Mouse (Mus musculus): ENCODE data around the gene Tmed5. TPM values are rescaled to one million over a fixed set of nuclear protein-coding genes. Genes with fewer than 3 reads are reported as not detected.
"Not testable (repeated sequence)": the region's sequence is repeated elsewhere in the genome, so short reads cannot be mapped to it uniquely, and the experiment has no call there.

Tmed5 gene
- polyA plus RNA-seq (2015; fragmentation: Nextera tagmentation; extraction: Ambion mirVana), result 27.4 and 28.0 TPM in 2 replicates

DNA sequence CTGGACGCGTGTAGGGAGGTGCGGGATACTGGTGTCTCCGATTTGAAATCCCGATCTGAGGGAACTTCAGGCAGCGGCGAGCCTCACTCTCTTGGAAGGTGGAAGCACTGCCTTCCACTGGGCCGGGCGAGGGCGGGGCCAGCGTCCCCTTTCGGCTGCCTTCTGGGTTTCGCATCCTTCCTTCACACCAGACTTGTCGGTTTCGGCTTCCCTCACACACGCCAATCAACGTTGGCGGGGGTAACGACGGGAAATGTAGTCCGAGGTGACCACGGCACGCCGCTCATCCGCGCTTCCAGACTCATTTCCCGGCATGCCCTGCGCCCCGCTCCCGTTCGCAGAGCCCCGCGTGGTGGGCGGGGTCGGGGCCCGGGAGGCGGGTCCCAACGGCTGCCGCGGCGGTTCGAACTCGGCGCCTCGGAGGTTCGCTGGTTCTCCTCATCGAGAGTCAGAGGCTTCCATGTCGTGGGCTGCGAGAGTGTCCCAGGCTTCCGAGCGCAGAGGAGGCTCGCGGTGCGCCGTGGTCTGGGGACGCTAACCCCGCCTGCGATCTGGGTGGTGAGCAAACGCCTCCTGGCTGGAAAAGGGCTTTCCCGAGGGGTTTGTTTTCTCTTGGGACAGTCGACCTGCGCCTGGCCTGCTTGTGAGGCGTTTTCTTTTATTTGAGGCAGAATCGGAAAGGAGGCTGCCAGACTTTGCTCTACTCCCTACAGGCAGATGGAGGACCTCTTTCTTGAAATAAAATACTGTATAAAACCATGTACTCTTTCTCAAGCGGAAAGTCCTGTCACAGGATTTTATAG is at the start of gene Tmed5, which contains the start of gene Ccdc18:
Gene Tmed5, minus strand, starts transcription at position 180 of the 803 bp plus-strand sequence.
Gene Ccdc18, plus strand, starts transcription at position 435 of the 803 bp plus-strand sequence.
- under 1% methylated on average over 65 of the region's 65 CpGs for WGBS

DNA sequence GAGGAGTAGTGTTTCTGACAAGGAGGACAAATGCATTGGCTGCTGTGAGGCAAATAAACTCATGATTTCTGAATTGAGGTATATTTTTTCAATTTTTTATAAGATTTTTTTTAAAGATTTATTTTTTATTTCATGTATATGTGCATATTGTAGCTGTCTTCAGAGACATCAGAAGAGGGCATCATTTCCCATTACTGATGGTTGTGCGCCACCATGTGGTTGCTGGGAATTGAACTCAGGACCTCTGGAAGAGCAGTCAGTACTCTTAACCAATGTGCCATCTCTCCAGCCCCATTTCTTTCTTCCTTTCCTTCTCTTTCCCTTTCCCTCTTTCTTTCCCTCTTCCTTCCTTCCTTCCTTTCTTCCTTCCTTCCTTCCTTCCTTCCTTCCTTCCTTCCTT is 31.3 kb upstream of the Tmed5 start:
- Histone ChIP-seq H3K27ac (no peak overlapping the region), H3K4me2 (no peak overlapping the region), H3K9me3 (replicated peaks) (no peaks in the 10 kb centered on the region), H3K9ac (no peak overlapping the region), H3K36me3 (ENCODE audit: poor library complexity, severe bottlenecking) (no peaks in the 10 kb centered on the region), H3K27me3 (no peaks in the 10 kb centered on the region), H3K4me1 (no peaks in the 10 kb centered on the region), H3K4me3 (no peak overlapping the region)
- ATAC-seq, result no peak
- WGBS, result 10% methylated on average over 1 of the region's 1 CpGs

More for the DNA sequence above, at the start of gene Tmed5, which contains the start of gene Ccdc18:
- H3K27me3 ChIP-seq, result no peaks in the 10 kb centered on the region
- peak; percentile 99 for ATAC-seq
- H3K9ac ChIP-seq, result peak within 1 kb of the TSS; percentile 76
- H3K4me1 ChIP-seq, result peaks cover 20% of the 10 kb centered on the region
- peak within 1 kb of the TSS; percentile 62 for H3K27ac ChIP-seq
- H3K4me2 ChIP-seq, result peak within 1 kb of the TSS; percentile 78
- H3K9me3 ChIP-seq (replicated peaks), result no peaks in the 10 kb centered on the region
- H3K4me3 ChIP-seq, result peak within 1 kb of the TSS; percentile 85
- H3K36me3 ChIP-seq (ENCODE audit: poor library complexity, severe bottlenecking), result peaks cover 11% of the 10 kb centered on the region; the same call in 1 of the 2 replicates

DNA sequence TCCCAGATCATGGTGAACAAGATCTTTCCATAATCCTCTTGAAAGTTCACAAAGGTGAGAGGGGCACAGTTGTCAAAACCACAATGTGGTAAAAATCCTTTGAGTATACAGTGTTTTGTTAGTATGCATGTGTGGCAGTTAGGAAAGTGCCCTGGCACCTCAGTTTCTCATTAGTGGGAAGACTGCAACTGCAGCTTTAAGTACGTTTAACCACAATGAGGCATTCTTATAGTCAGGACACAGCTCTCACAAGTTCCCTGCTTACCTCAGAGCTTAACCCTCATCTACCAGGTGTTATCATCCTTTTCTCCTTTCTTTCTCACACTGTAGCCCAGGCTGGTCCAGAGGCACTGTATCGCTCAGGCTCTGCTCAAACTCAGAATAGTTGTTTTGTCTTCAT is 28.4 kb upstream of the Tmed5 start:
- no peaks in the 10 kb centered on the region for H3K9me3 ChIP-seq (replicated peaks)
- no peaks in the 10 kb centered on the region for H3K36me3 ChIP-seq (ENCODE audit: poor library complexity, severe bottlenecking)
- no peaks in the 10 kb centered on the region for H3K4me1 ChIP-seq
- H3K9ac ChIP-seq, result no peak overlapping the region
- H3K27ac ChIP-seq, result no peak overlapping the region
- H3K27me3 ChIP-seq, result no peaks in the 10 kb centered on the region
- WGBS, result 86% methylated on average over 2 of the region's 2 CpGs
- no peak overlapping the region for H3K4me3 ChIP-seq
- no peak overlapping the region for H3K4me2 ChIP-seq
- no peak for ATAC-seq

DNA sequence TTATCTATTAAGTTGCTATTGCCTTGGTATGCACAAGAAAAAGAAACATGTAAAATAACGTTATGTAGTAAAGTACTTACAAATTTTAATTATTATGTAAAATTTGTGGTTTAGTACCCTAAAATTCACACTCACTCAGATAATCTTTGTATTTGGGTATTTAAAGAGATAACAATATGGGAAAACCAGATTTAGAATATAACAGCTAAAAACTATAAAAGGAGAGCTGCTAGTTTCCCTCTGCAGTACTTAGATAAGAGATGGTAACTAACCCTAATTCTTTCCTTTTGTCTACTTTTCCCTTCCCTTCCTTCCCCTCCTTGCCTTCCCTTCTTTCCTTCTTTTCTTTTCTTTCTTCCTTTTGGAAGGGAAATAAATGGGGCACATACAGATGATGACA is 20.2 kb upstream of the Tmed5 start:
- no peak for ATAC-seq
- no peak overlapping the region for H3K4me3 ChIP-seq
- no peaks in the 10 kb centered on the region for H3K4me1 ChIP-seq
- H3K9me3 ChIP-seq (replicated peaks), result no peaks in the 10 kb centered on the region
- H3K9ac ChIP-seq, result no peak overlapping the region
- no peaks in the 10 kb centered on the region for H3K36me3 ChIP-seq (ENCODE audit: poor library complexity, severe bottlenecking)
- 97% methylated on average over 1 of the region's 1 CpGs for WGBS
- no peak overlapping the region for H3K4me2 ChIP-seq
- H3K27me3 ChIP-seq, result no peaks in the 10 kb centered on the region
- H3K27ac ChIP-seq, result no peak overlapping the region

DNA sequence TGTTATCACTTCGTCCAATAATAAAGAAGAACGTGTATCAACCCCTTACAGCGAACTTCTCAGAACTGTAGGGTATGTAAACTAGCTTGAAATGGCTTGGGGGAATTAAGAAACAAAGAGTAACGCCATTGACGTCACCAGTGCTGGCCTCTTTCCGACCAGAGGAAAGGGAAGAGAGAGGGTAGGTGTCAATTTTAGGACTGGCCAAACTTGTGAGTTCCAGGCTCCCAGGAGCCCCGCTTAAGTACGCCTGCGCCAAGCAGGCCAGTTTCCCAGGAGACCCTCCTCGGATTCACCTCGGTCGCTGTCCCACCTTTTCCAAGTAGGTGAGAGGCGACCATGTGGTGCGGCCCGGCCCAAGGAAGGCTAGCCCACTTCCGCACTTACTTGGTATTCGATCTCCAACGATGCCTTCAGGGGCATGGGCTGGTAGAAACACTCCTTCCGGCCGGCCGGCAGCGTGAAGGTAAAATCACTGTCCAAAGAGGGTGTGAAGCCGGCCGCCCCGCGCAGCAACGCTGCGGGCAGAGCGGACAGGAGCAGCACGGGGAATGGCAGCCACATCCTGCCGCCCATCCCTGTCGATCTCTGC is 475 bp downstream of the Tmed5 start:
- Histone ChIP-seq H3K9ac (peak overlapping the region; percentile 74), H3K27me3 (no peaks in the 10 kb centered on the region), H3K36me3 (ENCODE audit: poor library complexity, severe bottlenecking) (peaks cover 12% of the 10 kb centered on the region; the same call in 1 of the 2 replicates), H3K9me3 (replicated peaks) (no peaks in the 10 kb centered on the region), H3K4me3 (peak overlapping the region; percentile 85), H3K27ac (peak overlapping the region; percentile 62), H3K4me2 (peak overlapping the region; percentile 78), H3K4me1 (peaks cover 20% of the 10 kb centered on the region)
- WGBS, result under 1% methylated on average over 32 of the region's 32 CpGs
- peak; percentile 46 for ATAC-seq

DNA sequence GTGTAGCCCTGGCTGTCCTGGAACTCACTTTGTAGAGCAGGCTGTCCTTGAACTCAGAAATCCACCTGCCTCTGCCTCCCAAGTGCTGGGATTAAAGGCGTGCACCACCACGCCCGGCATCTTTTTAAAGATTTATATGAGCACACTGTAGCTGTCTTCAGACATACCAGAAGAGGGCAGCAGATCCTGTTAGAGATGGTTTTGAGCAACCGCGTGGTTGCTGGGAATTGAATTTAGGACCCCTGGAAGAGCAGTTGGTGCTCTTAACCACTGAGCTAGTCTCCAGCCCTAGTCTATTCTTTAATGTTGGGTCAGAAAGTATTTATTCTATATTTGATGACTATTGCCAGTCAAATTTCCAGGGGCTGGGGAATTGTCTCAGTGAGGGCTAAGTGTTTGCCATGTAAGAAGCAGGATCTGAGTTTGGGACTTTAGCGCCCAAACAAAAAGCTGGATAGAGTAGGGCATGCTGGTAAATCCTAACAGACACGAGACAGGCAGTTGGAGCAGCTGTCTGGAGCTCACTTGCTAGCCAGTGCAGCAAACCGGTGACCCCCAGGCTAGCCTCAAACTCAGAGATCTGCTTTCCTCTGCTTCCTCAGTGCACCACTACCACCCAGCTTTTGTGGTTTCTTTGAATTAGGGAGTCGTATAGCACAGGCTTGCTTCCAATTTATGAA is 12.1 kb downstream of the Tmed5 start:
- ATAC-seq, result no peak
- no peak overlapping the region for H3K4me2 ChIP-seq
- H3K4me3 ChIP-seq, result no peak overlapping the region
- no peaks in the 10 kb centered on the region for H3K4me1 ChIP-seq
- H3K9ac ChIP-seq, result no peak overlapping the region
- no peak overlapping the region for H3K27ac ChIP-seq
- no peaks in the 10 kb centered on the region for H3K27me3 ChIP-seq
- 89% methylated on average over 9 of the region's 9 CpGs for WGBS
- H3K9me3 ChIP-seq (replicated peaks), result no peaks in the 10 kb centered on the region
- 0 out of 2 replicates have a peak, but pooled peaks cover 10% of the 10 kb centered on the region for H3K36me3 ChIP-seq (ENCODE audit: poor library complexity, severe bottlenecking)

DNA sequence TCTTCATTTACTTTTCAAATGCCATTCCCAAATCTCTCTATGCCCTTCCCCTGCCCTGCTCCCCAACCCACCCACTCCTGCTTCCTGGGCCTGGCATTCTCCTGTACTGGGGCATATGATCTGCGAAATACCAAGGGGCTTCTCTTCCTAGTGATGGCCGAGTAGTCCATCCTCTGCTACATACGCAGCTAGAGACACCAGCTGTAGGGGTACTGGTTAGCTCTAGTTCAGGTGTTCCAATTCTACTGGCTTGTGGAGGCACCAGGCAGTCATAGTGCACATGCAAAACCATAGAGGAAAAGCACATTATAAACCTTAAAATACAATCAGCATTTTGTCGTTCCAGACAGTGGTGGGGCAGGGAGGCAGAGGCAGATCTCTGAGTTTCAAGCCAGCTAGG is 14.7 kb downstream of the Tmed5 start:
- H3K27ac ChIP-seq, result no peak overlapping the region
- no peak for ATAC-seq
- H3K4me3 ChIP-seq, result no peak overlapping the region
- WGBS, result 94% methylated on average over 4 of the region's 4 CpGs
- H3K36me3 ChIP-seq (ENCODE audit: poor library complexity, severe bottlenecking), result 0 out of 2 replicates have a peak, but pooled peaks cover 6% of the 10 kb centered on the region
- H3K27me3 ChIP-seq, result no peaks in the 10 kb centered on the region
- no peaks in the 10 kb centered on the region for H3K4me1 ChIP-seq
- H3K9ac ChIP-seq, result no peak overlapping the region
- no peak overlapping the region for H3K4me2 ChIP-seq
- H3K9me3 ChIP-seq (replicated peaks), result no peaks in the 10 kb centered on the region

DNA sequence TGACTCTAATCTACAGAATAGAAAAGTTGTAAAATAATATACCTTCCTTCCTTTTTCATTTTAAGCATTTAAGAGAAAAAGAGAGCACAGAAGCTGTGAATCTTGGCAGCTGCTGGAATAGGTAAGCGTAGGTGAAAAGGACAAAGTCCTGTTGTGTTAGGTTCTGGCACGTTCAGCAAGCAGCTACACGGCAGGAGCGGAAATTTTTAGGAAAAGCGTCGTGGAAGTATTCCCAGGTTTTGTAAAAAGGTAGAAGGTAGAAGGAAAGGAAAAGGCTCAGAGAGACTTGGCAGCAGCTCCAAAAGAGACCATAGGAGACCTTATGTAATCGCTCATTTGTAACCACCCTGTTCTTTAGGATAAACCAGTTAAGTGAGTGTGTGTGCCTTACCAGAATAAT is 23.1 kb downstream of the Tmed5 start:
- no peaks in the 10 kb centered on the region for H3K4me1 ChIP-seq
- no peak overlapping the region for H3K27ac ChIP-seq
- ATAC-seq, result no peak
- H3K9me3 ChIP-seq (replicated peaks), result no peaks in the 10 kb centered on the region
- 95% methylated on average over 7 of the region's 7 CpGs for WGBS
- H3K4me2 ChIP-seq, result no peak overlapping the region
- no peaks in the 10 kb centered on the region for H3K27me3 ChIP-seq
- peaks cover 33% of the 10 kb centered on the region for H3K36me3 ChIP-seq (ENCODE audit: poor library complexity, severe bottlenecking)
- no peak overlapping the region for H3K4me3 ChIP-seq
- no peak overlapping the region for H3K9ac ChIP-seq

DNA sequence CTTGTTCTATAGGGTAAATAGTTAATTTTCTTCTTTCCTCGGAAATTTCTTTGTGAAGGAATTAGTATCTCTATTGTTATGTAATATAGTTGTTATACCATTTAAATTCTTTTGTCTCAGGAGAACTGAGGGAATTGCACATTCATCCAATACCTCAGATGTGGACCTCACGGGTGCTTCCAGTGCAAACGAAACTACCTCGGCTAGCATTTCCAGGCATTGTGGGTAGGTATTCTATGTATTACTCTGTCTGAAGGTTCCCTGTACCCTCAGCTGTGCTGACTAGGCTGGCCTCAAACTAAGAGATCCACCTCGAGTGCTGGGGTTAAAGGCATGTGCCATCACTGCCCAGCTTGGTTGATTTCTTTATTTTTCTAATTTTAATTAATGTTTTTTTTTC is 28.1 kb downstream of the Tmed5 start:
- Histone ChIP-seq H3K27ac (no peak overlapping the region), H3K9me3 (replicated peaks) (no peaks in the 10 kb centered on the region), H3K4me1 (no peaks in the 10 kb centered on the region), H3K27me3 (no peaks in the 10 kb centered on the region), H3K36me3 (ENCODE audit: poor library complexity, severe bottlenecking) (peaks cover 56% of the 10 kb centered on the region), H3K4me2 (no peak overlapping the region), H3K9ac (no peak overlapping the region), H3K4me3 (no peak overlapping the region)
- 87% methylated on average over 5 of the region's 5 CpGs for WGBS
- ATAC-seq, result no peak

DNA sequence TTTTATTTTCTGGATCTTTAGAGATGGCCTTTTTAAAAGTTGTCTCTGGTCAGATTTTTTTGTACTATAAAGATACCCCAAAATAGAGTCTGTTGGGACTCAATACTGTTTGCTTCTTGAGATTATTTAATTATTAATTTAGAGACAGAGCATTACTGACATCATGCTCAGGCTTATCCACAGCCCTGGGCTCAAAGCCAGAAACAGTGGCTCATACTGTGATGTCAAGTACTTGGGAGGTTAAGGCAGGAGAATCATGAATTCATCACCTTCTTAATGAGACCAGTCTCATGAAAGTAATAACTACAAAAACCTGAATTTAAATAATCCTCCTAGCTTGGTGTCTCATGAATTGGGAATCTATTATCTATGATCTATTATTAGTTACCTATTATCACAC is 32.2 kb downstream of the Tmed5 start:
- ATAC-seq, result no peak
- H3K4me2 ChIP-seq, result no peak overlapping the region
- no peaks in the 10 kb centered on the region for H3K27me3 ChIP-seq
- peaks cover 63% of the 10 kb centered on the region for H3K36me3 ChIP-seq (ENCODE audit: poor library complexity, severe bottlenecking)
- no peak overlapping the region for H3K4me3 ChIP-seq
- no peak overlapping the region for H3K9ac ChIP-seq
- no peaks in the 10 kb centered on the region for H3K4me1 ChIP-seq
- H3K27ac ChIP-seq, result no peak overlapping the region
- H3K9me3 ChIP-seq (replicated peaks), result no peaks in the 10 kb centered on the region

DNA sequence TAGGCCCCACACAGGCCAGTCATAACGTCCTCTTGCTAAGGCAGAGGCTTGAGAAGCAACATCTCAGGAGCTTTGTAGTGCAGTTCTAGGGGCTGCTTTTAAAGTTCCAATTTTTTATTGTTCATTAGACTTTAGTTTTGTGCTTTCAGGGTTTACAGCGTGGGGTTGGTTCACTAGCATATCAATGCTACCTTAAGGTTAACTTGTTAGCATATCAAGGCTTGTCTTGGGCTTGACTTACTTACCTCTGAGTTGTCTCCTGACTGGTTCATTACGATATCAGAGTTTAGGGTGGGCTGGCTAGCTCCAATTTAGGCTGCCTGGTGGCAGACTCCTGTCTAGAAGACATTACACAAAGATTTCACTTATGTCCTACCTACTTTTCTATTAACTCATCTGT is 34.7 kb downstream of the Tmed5 start:
- no peak for ATAC-seq
- Histone ChIP-seq H3K27me3 (no peaks in the 10 kb centered on the region), H3K27ac (no peak overlapping the region), H3K36me3 (ENCODE audit: poor library complexity, severe bottlenecking) (peaks cover 63% of the 10 kb centered on the region), H3K4me1 (no peaks in the 10 kb centered on the region), H3K4me2 (no peak overlapping the region), H3K9me3 (replicated peaks) (no peaks in the 10 kb centered on the region), H3K4me3 (no peak overlapping the region), H3K9ac (no peak overlapping the region)
- 92% methylated on average over 3 of the region's 3 CpGs for WGBS

DNA sequence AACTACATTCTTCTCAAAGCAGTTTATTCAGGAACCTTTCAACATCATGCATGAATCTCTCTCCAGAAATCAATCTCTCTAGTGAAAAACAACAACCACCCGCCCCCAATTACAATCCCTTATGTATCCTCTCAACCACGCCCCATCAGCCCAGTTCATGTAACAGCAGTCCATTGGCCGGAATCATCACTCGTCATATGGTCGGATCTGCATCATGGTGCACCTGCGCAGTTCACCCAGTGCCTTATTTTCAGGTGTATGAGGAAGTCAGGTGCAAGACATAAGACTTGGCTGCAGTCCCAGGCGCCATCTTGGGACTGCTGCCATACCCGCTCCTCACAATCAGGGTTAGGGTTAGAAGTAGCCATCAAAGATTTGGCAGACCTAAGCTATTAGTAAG is 39.7 kb downstream of the Tmed5 start:
- not testable (repeated sequence) for H3K27ac ChIP-seq
- WGBS, result 97% methylated on average over 8 of the region's 8 CpGs
- peaks cover 67% of the 10 kb centered on the region for H3K36me3 ChIP-seq (ENCODE audit: poor library complexity, severe bottlenecking)

More for the DNA sequence above, 39.7 kb downstream of the Tmed5 start:
- not testable (repeated sequence) for H3K4me2 ChIP-seq; H3K9ac ChIP-seq; H3K27me3 ChIP-seq; ATAC-seq; H3K9me3 ChIP-seq (replicated peaks); H3K4me1 ChIP-seq; H3K4me3 ChIP-seq
